Mouse (Mus musculus) liver, embryonic 14.5 days (tissue): Measurements from ENCODE around the gene Cdsn. TPM values are rescaled to one million over a fixed set of nuclear protein-coding genes. Genes with fewer than 3 reads are reported as not detected.
A peak's percentile ranks its signal among the peaks of the same experiment; 100 is the strongest.

Experiments
- ATAC-seq: fragments of 200-750 bp; cut with Nextera tagmentation; 2 replicates; pipeline ENCODE4 v1.8.0; 2017; ENCODE audit warnings: moderate number of reproducible peaks, mild to moderate bottlenecking, moderate library complexity; ENCODE audit not compliant: insufficient read depth
- DNase-seq, 3 experiments: peaks; one replicate each; pipeline ENCODE4 v3.0.0-alpha.2; 2012 to 2013; ENCODE audit warnings: low read depth in 3 of 3, low spot score in 3 of 3
- H3K27ac ChIP-seq: fragments of 300-500 bp; sonication (generic); 2 replicates; pipeline ENCODE4 v1.5.1; 2014; ENCODE audit warnings: moderate library complexity, mild to moderate bottlenecking, control low read depth, inconsistent platforms
- H3K27me3 ChIP-seq: fragments of 300-500 bp; sonication (generic); 2 replicates; pipeline ENCODE4 v1.6.1; 2014; ENCODE audit warnings: mild to moderate bottlenecking, low read length, moderate library complexity; ENCODE audit not compliant: control insufficient read depth, insufficient read depth
- H3K36me3 ChIP-seq: fragments of 300-500 bp; sonication (generic); replicated peaks from 2 replicates; pipeline ENCODE4 v1.6.1; 2014; ENCODE audit warnings: low read depth; ENCODE audit not compliant: control insufficient read depth, insufficient read depth
- H3K4me1 ChIP-seq, 2 experiments: fragments of 200-500 bp in 1 of 2; fragments of 300-500 bp in 1 of 2; sonication (generic) in 1 of 2; replicated peaks; 2 replicates each; pipeline ENCODE4 v1.6.1; 2012 to 2014; ENCODE audit warnings: antibody characterized with exemption in 1 of 2, inconsistent platforms in 1 of 2, low read length in 1 of 2; ENCODE audit not compliant: control insufficient read depth in 2 of 2, insufficient read depth in 2 of 2
- H3K4me2 ChIP-seq: fragments of 300-500 bp; sonication (generic); 2 replicates; pipeline ENCODE4 v1.6.1; 2014; ENCODE audit warnings: low read depth, mild to moderate bottlenecking, control low read depth, moderate library complexity
- H3K4me3 ChIP-seq, 2 experiments: fragments of 200-500 bp in 1 of 2; fragments of 300-500 bp in 1 of 2; sonication (generic) in 1 of 2; 2 replicates each; pipeline ENCODE4 v1.5.1; 2012 to 2014; ENCODE audit warnings: low read depth in 2 of 2, low read length in 2 of 2, mild to moderate bottlenecking in 2 of 2, control low read depth in 1 of 2, inconsistent platforms in 1 of 2, moderate library complexity in 1 of 2; ENCODE audit not compliant: insufficient read depth in 1 of 2
- H3K9ac ChIP-seq: fragments of 300-500 bp; sonication (generic); replicated peaks from 2 replicates; pipeline ENCODE4 v1.6.1; 2014; ENCODE audit warnings: mild to moderate bottlenecking, control low read depth, moderate library complexity
- H3K9me3 ChIP-seq: fragments of 300-500 bp; sonication (generic); 2 replicates; pipeline ENCODE4 v1.6.1; 2016; ENCODE audit warnings: low read length, mixed read lengths; ENCODE audit not compliant: control insufficient read depth
- CTCF ChIP-seq: IDR thresholded peaks from 2 replicates; pipeline ENCODE4 v1.5.1; 2016; ENCODE audit warnings: antibody characterized with exemption, low read depth, control low read depth
- EP300 ChIP-seq: IDR thresholded peaks from 2 replicates; pipeline ENCODE4 v1.6.1; 2016; ENCODE audit warnings: antibody characterized with exemption, low read depth
- WGBS: fragments of 180-500 bp; shearing (Covaris S2); extraction: QIAGEN DNeasy Blood & Tissue Kit; methylation state at CpG from one replicate; pipeline ENCODE4 v1.1.7; 2014; ENCODE audit not compliant: insufficient replicate concordance; 5-methylcytosine and 5-hydroxymethylcytosine counted together
- polyA plus RNA-seq, 2 experiments: library from polyadenylated mRNA; depleted of rRNA in 1 of 2; stranded (reverse) in 1 of 2; unstranded in 1 of 2; fragments of >200 nt; fragmentation: Nextera tagmentation in 1 of 2; extraction: Ambion mirVana in 1 of 2; gene quantifications; 2 replicates each; pipeline versions ENCODE4 v1.2.1 to v1.2.3; 2012 to 2014

Gene Cdsn
- polyA plus RNA-seq, 2 experiments: not detected

DNA sequence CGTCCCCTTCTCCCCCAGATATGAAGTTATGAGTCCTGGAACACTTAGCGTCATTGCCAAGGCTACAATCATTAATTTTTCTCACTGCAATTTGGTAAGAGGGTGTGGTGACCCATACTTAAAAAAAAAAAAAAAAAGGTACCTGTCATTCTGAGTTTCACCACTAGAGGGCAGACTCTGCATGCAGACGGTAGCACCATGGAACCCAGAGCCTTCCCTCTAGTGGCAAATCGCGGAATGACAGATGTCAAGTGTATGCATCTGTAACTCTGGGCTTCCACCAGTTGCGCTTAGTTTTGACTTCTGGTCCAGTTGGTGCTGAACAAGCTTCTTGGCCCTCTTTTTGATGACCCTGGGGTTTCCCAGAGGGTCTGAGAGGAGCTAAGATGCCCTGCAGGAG is 26.3 kb downstream of the Cdsn start:
- Histone ChIP-seq H3K4me1 (no peaks in the 10 kb centered on the region), H3K27ac (no peak overlapping the region), H3K36me3 (no peaks in the 10 kb centered on the region), H3K4me2 (no peak overlapping the region), H3K27me3 (no peaks in the 10 kb centered on the region), H3K4me3 (no peak overlapping the region), H3K9me3 (no peaks in the 10 kb centered on the region), H3K9ac (no peak overlapping the region)
- WGBS: 16% methylated on average over 6 of the region's 6 CpGs
- ATAC-seq (no peak), DNase-seq (peak; percentile 73 to 76 (median 75))
- TF ChIP-seq EP300 (no peak), CTCF (peak; percentile 100)

DNA sequence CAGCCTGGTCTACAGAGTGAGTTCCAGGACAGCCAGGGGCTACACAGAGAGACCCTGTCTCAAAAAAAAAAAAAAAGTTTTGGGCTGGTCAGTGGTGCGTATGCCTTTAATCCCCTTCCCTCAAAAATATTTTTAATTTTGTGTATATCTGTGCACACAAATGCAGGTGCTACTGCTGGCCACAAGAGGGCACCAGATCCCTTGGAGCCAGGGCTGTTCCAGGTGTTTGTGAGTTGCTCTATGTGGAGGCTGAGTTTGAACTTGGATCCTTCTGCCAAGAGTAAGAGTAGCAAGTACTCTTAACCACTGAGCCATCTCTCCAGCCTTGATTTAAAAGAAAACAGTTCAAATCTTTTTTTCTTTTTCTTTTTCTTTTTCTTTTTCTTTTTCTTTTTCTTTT is 31.0 kb downstream of the Cdsn start:
- WGBS: 78% methylated on average over 1 of the region's 1 CpGs
- Histone ChIP-seq H3K9me3 (no peaks in the 10 kb centered on the region; the same call in 1 of the 2 replicates), H3K9ac (no peak overlapping the region), H3K27ac (no peak overlapping the region), H3K4me2 (no peak overlapping the region), H3K4me3 (no peak overlapping the region), H3K36me3 (no peaks in the 10 kb centered on the region), H3K4me1 (no peaks in the 10 kb centered on the region), H3K27me3 (no peaks in the 10 kb centered on the region)
- no peak for ATAC-seq
- DNase-seq: no peak
- TF ChIP-seq EP300: no peak
- peak; percentile 80 for TF ChIP-seq CTCF

- no peak overlapping the region for H3K27ac ChIP-seq
- H3K9me3 ChIP-seq: no peaks in the 10 kb centered on the region; the same call in 1 of the 2 replicates
- H3K4me3 ChIP-seq: no peak overlapping the region
- no peak for TF ChIP-seq EP300
- peak; percentile 87 for TF ChIP-seq CTCF
- ATAC-seq (no peak), DNase-seq (peak; percentile 12 to 27 (median 12))
- no peak overlapping the region for H3K4me2 ChIP-seq
- WGBS: 14% methylated on average over 16 of the region's 16 CpGs
- no peak overlapping the region for H3K9ac ChIP-seq
- H3K27me3 ChIP-seq: no peaks in the 10 kb centered on the region
- H3K36me3 ChIP-seq: no peaks in the 10 kb centered on the region
- H3K4me1 ChIP-seq: no peaks in the 10 kb centered on the region
Measured at GRCm38 (mm10) chr17:35584330-35584937, 32.5 kb downstream of the Cdsn start.

GRCm38 (mm10) chr17:35587291-35587690 is 35.4 kb downstream of the Cdsn start:
- Histone ChIP-seq H3K36me3 (no peaks in the 10 kb centered on the region), H3K4me3 (no peak overlapping the region), H3K9ac (no peak overlapping the region), H3K27ac (no peak overlapping the region), H3K27me3 (no peaks in the 10 kb centered on the region), H3K4me1 (no peaks in the 10 kb centered on the region), H3K4me2 (no peak overlapping the region), H3K9me3 (no peaks in the 10 kb centered on the region; the same call in 1 of the 2 replicates)
- no peak for DNase-seq
- TF ChIP-seq EP300 (no peak), CTCF (peak; percentile 20; the same call in 1 of the 2 replicates)
- WGBS: 37% methylated on average over 1 of the region's 1 CpGs
- ATAC-seq: no peak

DNA sequence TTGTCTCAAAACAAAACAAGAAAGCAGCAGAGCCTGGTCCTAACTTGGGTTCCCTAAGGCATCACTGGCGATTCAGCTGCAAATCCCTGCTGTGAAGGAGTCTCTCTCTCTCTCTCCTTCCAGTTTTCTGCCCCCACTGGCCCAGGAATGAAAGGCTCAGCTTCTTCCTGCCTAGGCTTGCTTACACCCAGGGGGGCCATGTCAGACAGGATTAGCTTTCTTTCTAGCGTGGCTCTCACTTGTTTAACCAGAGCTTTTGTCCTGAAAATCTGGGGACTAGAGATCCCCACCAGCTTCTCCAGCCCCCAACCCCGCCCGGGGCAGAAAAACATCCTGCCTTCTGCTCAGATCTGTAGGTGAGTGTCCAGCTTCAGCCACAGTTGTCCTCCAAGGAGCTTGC is 36.5 kb downstream of the Cdsn start:
- Histone ChIP-seq H3K9ac (no peak overlapping the region), H3K27me3 (no peaks in the 10 kb centered on the region), H3K4me1 (no peaks in the 10 kb centered on the region), H3K9me3 (no peaks in the 10 kb centered on the region; the same call in 1 of the 2 replicates), H3K4me3 (no peak overlapping the region), H3K36me3 (no peaks in the 10 kb centered on the region), H3K4me2 (no peak overlapping the region), H3K27ac (no peak overlapping the region)
- no peak for ATAC-seq
- TF ChIP-seq CTCF: no peak
- no peak for TF ChIP-seq EP300
- WGBS: 33% methylated on average over 4 of the region's 4 CpGs
- DNase-seq: no peak
